Mouse (Mus musculus) hindbrain, embryonic 14.5 days (tissue): ENCODE results near the gene Gm49387. TPM values are rescaled to one million over a fixed set of nuclear protein-coding genes. Genes with fewer than 3 reads are reported as not detected.

Experiments used
- ATAC-seq: fragments of 200-750 bp; cut with Nextera tagmentation; 2 replicates; pipeline ENCODE4 v1.8.0; 2017; ENCODE audit warnings: moderate number of reproducible peaks, mild to moderate bottlenecking, moderate TSS enrichment, moderate library complexity; ENCODE audit not compliant: low FRiP score
- DNase-seq: peaks from one replicate; pipeline ENCODE4 v3.0.0-alpha.2; 2015; ENCODE audit warnings: low spot score
- H3K27ac ChIP-seq: fragments of 300-500 bp; sonication (generic); 2 replicates; pipeline ENCODE4 v1.5.1; 2014; ENCODE audit warnings: mild to moderate bottlenecking, moderate library complexity
- H3K27me3 ChIP-seq: fragments of 300-500 bp; sonication (generic); 2 replicates; pipeline ENCODE4 v1.6.1; 2014; ENCODE audit warnings: mild to moderate bottlenecking, low read length, mixed read lengths; ENCODE audit not compliant: control insufficient read depth, insufficient read depth
- H3K36me3 ChIP-seq: fragments of 300-500 bp; sonication (generic); replicated peaks from 2 replicates; pipeline ENCODE4 v1.6.1; 2014; ENCODE audit not compliant: control insufficient read depth, insufficient read depth
- H3K4me1 ChIP-seq: fragments of 300-500 bp; sonication (generic); replicated peaks from 2 replicates; pipeline ENCODE4 v1.6.1; 2014; ENCODE audit warnings: antibody characterized with exemption, low read length, mixed read lengths; ENCODE audit not compliant: control insufficient read depth, insufficient read depth
- H3K4me2 ChIP-seq: fragments of 300-500 bp; sonication (generic); replicated peaks from 2 replicates; pipeline ENCODE4 v1.6.1; 2014; ENCODE audit warnings: mild to moderate bottlenecking, moderate library complexity
- H3K4me3 ChIP-seq: fragments of 300-500 bp; sonication (generic); replicated peaks from 2 replicates; pipeline ENCODE4 v1.5.1; 2014; ENCODE audit warnings: mild to moderate bottlenecking, low read length
- H3K9ac ChIP-seq: fragments of 300-500 bp; sonication (generic); 2 replicates; pipeline ENCODE4 v1.6.1; 2014
- H3K9me3 ChIP-seq: fragments of 300-500 bp; sonication (generic); 2 replicates; pipeline ENCODE4 v1.6.1; 2016; ENCODE audit warnings: low read length; ENCODE audit not compliant: control insufficient read depth
- WGBS: fragments of 180-500 bp; shearing (Covaris S2); extraction: QIAGEN DNeasy Blood & Tissue Kit; methylation state at CpG from one replicate; pipeline ENCODE4 v1.1.7; 2014; 5-methylcytosine and 5-hydroxymethylcytosine counted together
- polyA plus RNA-seq: library from polyadenylated mRNA; unstranded; fragments of >200 nt; fragmentation: Nextera tagmentation; extraction: Ambion mirVana; gene quantifications from 2 replicates; pipeline ENCODE4 v1.2.1, GENCODE M21; 2014

Gm49387 gene
- polyA plus RNA-seq, 1 experiment from 2014 or later: not detected

GRCm38 (mm10) chr14:31571419-31571818, 69.3 kb downstream of the Gm49387 start:
- Histone ChIP-seq H3K27me3 (no peaks in the 10 kb centered on the region), H3K9me3 (no peaks in the 10 kb centered on the region), H3K9ac (no peak overlapping the region), H3K4me1 (no peaks in the 10 kb centered on the region), H3K4me2 (no peak overlapping the region), H3K27ac (no peak overlapping the region), H3K36me3 (no peaks in the 10 kb centered on the region), H3K4me3 (no peak overlapping the region)
- ATAC-seq (no peak), DNase-seq (no peak)
- 86% methylated on average over 5 of the region's 5 CpGs for WGBS

- Histone ChIP-seq H3K4me3 (no peak overlapping the region), H3K9ac (no peak overlapping the region), H3K27ac (no peak overlapping the region), H3K9me3 (no peaks in the 10 kb centered on the region), H3K36me3 (no peaks in the 10 kb centered on the region), H3K4me1 (no peaks in the 10 kb centered on the region), H3K27me3 (no peaks in the 10 kb centered on the region), H3K4me2 (no peak overlapping the region)
- ATAC-seq (no peak), DNase-seq (no peak)
- WGBS: 90% methylated on average over 6 of the region's 6 CpGs
These were observed 70.3 kb downstream of the Gm49387 start for GRCm38 (mm10) chr14:31570131-31570951.

GRCm38 (mm10) chr14:31569151-31569631, 71.5 kb downstream of the Gm49387 start:
- H3K36me3 ChIP-seq: no peaks in the 10 kb centered on the region
- H3K4me1 ChIP-seq: 0 out of 2 replicates have a peak, but pooled peaks cover 3% of the 10 kb centered on the region
- DNase-seq (peak; percentile 64), ATAC-seq (no peak)
- H3K9me3 ChIP-seq: no peaks in the 10 kb centered on the region
- H3K9ac ChIP-seq: no peak overlapping the region
- H3K27me3 ChIP-seq: no peaks in the 10 kb centered on the region
- no peak overlapping the region for H3K4me3 ChIP-seq
- 45% methylated on average over 7 of the region's 7 CpGs for WGBS
- H3K4me2 ChIP-seq: no peak overlapping the region
- no peak overlapping the region for H3K27ac ChIP-seq

- ATAC-seq: no peak
- H3K9me3 ChIP-seq: no peaks in the 10 kb centered on the region
These were observed 75.0 kb downstream of the Gm49387 start for GRCm38 (mm10) chr14:31565478-31566212.

GRCm38 (mm10) chr14:31564452-31565179, 76.1 kb downstream of the Gm49387 start:
- DNase-seq (no peak), ATAC-seq (no peak)
- H3K9ac ChIP-seq: no peak overlapping the region
- 0 out of 2 replicates have a peak, but pooled peaks cover 3% of the 10 kb centered on the region for H3K4me1 ChIP-seq
- H3K4me2 ChIP-seq: no peak overlapping the region
- H3K4me3 ChIP-seq: no peak overlapping the region
- H3K27me3 ChIP-seq: no peaks in the 10 kb centered on the region
- H3K36me3 ChIP-seq: no peaks in the 10 kb centered on the region
- no peaks in the 10 kb centered on the region for H3K9me3 ChIP-seq
- H3K27ac ChIP-seq: no peak overlapping the region
- 46% methylated on average over 6 of the region's 6 CpGs for WGBS

More at GRCm38 (mm10) chr14:31565478-31566212, 75.0 kb downstream of the Gm49387 start:
- Histone ChIP-seq H3K27ac (no peak overlapping the region), H3K27me3 (no peaks in the 10 kb centered on the region), H3K4me2 (no peak overlapping the region), H3K9ac (no peak overlapping the region), H3K4me1 (0 out of 2 replicates have a peak, but pooled peaks cover 3% of the 10 kb centered on the region), H3K4me3 (no peak overlapping the region), H3K36me3 (no peaks in the 10 kb centered on the region)
- no peak for DNase-seq
- WGBS: 77% methylated on average over 9 of the region's 9 CpGs

- no peak for ATAC-seq
These were observed 79.8 kb downstream of the Gm49387 start for GRCm38 (mm10) chr14:31560886-31561285.

GRCm38 (mm10) chr14:31559216-31559615, 81.5 kb downstream of the Gm49387 start:
- 46% methylated on average over 5 of the region's 5 CpGs for WGBS
- ATAC-seq: no peak
- Histone ChIP-seq H3K4me2 (no peak overlapping the region), H3K4me3 (no peak overlapping the region), H3K27me3 (no peaks in the 10 kb centered on the region), H3K9ac (no peak overlapping the region), H3K36me3 (no peaks in the 10 kb centered on the region), H3K27ac (no peak overlapping the region), H3K9me3 (no peaks in the 10 kb centered on the region), H3K4me1 (no peaks in the 10 kb centered on the region)
- DNase-seq: no peak

More at GRCm38 (mm10) chr14:31560886-31561285, 79.8 kb downstream of the Gm49387 start:
- Histone ChIP-seq H3K27me3 (no peaks in the 10 kb centered on the region), H3K9ac (no peak overlapping the region), H3K9me3 (no peaks in the 10 kb centered on the region), H3K36me3 (no peaks in the 10 kb centered on the region), H3K4me2 (no peak overlapping the region), H3K27ac (no peak overlapping the region), H3K4me1 (0 out of 2 replicates have a peak, but pooled peaks cover 3% of the 10 kb centered on the region), H3K4me3 (no peak overlapping the region)
- no peak for DNase-seq
- WGBS: 68% methylated on average over 5 of the region's 5 CpGs

GRCm38 (mm10) chr14:31557784-31558183, 82.9 kb downstream of the Gm49387 start:
- ATAC-seq: no peak

GRCm38 (mm10) chr14:31557273-31557672, 83.4 kb downstream of the Gm49387 start:
- Histone ChIP-seq H3K9ac (no peak overlapping the region), H3K4me3 (no peak overlapping the region), H3K36me3 (no peaks in the 10 kb centered on the region), H3K27ac (no peak overlapping the region), H3K9me3 (no peaks in the 10 kb centered on the region), H3K4me1 (no peaks in the 10 kb centered on the region), H3K4me2 (no peak overlapping the region), H3K27me3 (no peaks in the 10 kb centered on the region)
- WGBS: 77% methylated on average over 8 of the region's 8 CpGs
- DNase-seq (no peak), ATAC-seq (no peak)

More at GRCm38 (mm10) chr14:31557784-31558183, 82.9 kb downstream of the Gm49387 start:
- H3K9me3 ChIP-seq: no peaks in the 10 kb centered on the region
- no peaks in the 10 kb centered on the region for H3K27me3 ChIP-seq
- no peak for DNase-seq
- no peaks in the 10 kb centered on the region for H3K36me3 ChIP-seq
- no peak overlapping the region for H3K4me2 ChIP-seq
- no peak overlapping the region for H3K27ac ChIP-seq
- H3K4me1 ChIP-seq: no peaks in the 10 kb centered on the region
- no peak overlapping the region for H3K4me3 ChIP-seq
- WGBS: 71% methylated on average over 9 of the region's 9 CpGs
- no peak overlapping the region for H3K9ac ChIP-seq
